Mouse (Mus musculus) lung, embryonic 16.5 days (tissue): ENCODE data around the gene Pls3. TPM values are rescaled to one million over a fixed set of nuclear protein-coding genes. Genes with fewer than 3 reads are reported as not detected.

Experiments used
- ATAC-seq: fragments of 200-750 bp; cut with Nextera tagmentation; 2 replicates; pipeline ENCODE4 v1.8.0; 2017; ENCODE audit warnings: low read depth, mild to moderate bottlenecking, moderate library complexity
- H3K27ac ChIP-seq: fragments of 300-500 bp; sonication (generic); 2 replicates; pipeline ENCODE4 v1.5.1; 2014; ENCODE audit warnings: mild to moderate bottlenecking, control low read depth, low read length
- H3K27me3 ChIP-seq: fragments of 300-500 bp; sonication (generic); 2 replicates; pipeline ENCODE4 v1.6.1; 2014; ENCODE audit warnings: low read depth, low read length, mixed read lengths; ENCODE audit not compliant: control insufficient read depth, insufficient read depth
- H3K36me3 ChIP-seq: fragments of 300-500 bp; sonication (generic); 2 replicates; pipeline ENCODE4 v1.6.1; 2014; ENCODE audit warnings: low read length; ENCODE audit not compliant: control insufficient read depth, insufficient read depth
- H3K4me1 ChIP-seq: fragments of 300-500 bp; sonication (generic); replicated peaks from 2 replicates; pipeline ENCODE4 v1.6.1; 2014; ENCODE audit warnings: low read length, mixed read lengths; ENCODE audit not compliant: control insufficient read depth, insufficient read depth
- H3K4me2 ChIP-seq: fragments of 300-500 bp; sonication (generic); 2 replicates; pipeline ENCODE4 v1.6.1; 2014; ENCODE audit warnings: low read depth, low read length, control low read depth
- H3K4me3 ChIP-seq: fragments of 300-500 bp; sonication (generic); 2 replicates; pipeline ENCODE4 v1.5.1; 2014; ENCODE audit warnings: mild to moderate bottlenecking, low read length, control low read depth
- H3K9ac ChIP-seq: fragments of 300-500 bp; sonication (generic); 2 replicates; pipeline ENCODE4 v1.6.1; 2014; ENCODE audit warnings: low read length, control low read depth
- H3K9me3 ChIP-seq: fragments of 300-500 bp; sonication (generic); 2 replicates; pipeline ENCODE4 v1.6.1; 2016; ENCODE audit warnings: low read length; ENCODE audit not compliant: control insufficient read depth
- WGBS: fragments of 180-500 bp; shearing (Covaris S2); extraction: QIAGEN DNeasy Blood & Tissue Kit; methylation state at CpG from one replicate; pipeline ENCODE4 v1.1.7; 2014; 5-methylcytosine and 5-hydroxymethylcytosine counted together
- polyA plus RNA-seq: library from polyadenylated mRNA; unstranded; fragments of >200 nt; fragmentation: Nextera tagmentation; extraction: Ambion mirVana; gene quantifications from 2 replicates; pipeline ENCODE4 v1.2.1, GENCODE M21; 2015

Gene Pls3
- polyA plus RNA-seq, 1 experiment from 2014 or later: 190 TPM

DNA sequence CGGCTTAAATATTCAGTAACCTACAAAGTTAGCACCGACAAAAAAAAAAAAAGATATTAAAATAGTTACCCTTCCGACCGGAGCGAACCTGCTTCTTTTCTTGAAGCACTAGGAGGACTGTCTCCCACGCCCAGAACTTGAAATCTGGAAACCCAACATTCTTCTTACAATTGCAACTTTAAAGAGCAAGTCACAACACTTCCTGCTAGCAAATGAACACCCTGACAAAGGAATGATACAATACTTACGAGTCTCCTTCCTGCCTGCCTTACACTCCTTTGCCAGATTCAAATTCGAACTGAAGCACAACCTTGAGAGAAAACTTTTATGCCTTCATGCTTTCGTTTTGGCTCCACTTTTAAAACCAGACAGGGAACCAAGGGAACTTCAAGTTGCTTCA, 32.1 kb downstream of the Pls3 start:
- Histone ChIP-seq H3K4me2 (peak overlapping the region; percentile 17; the same call in 1 of the 2 replicates), H3K27ac (peak overlapping the region; percentile 49), H3K4me1 (no peaks in the 10 kb centered on the region), H3K4me3 (no peak overlapping the region), H3K27me3 (no peaks in the 10 kb centered on the region; the same call in 1 of the 2 replicates), H3K9ac (no peak overlapping the region), H3K36me3 (no peaks in the 10 kb centered on the region), H3K9me3 (no peaks in the 10 kb centered on the region)
- no peak for ATAC-seq
- WGBS: 47% methylated on average over 9 of the region's 9 CpGs

DNA sequence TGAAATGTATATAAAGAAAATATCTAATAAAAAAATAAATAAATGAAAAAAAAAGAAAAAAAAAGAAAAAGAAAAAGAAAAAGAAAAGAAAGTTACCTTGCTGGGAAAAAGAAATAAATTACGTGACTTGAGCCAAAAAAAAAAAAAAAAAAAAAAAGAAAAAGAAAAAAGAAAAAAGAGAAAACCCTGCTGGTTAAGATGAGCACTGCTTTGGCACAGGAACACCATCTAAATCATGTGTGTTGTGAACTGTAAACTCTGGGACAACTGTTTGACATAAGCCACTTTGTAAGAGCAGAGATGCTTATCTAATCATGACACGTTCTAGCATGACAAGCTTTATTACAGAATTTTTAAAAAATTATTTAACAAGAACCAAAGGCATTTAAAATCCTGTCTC, 32.9 kb downstream of the Pls3 start:
- no peak for ATAC-seq

DNA sequence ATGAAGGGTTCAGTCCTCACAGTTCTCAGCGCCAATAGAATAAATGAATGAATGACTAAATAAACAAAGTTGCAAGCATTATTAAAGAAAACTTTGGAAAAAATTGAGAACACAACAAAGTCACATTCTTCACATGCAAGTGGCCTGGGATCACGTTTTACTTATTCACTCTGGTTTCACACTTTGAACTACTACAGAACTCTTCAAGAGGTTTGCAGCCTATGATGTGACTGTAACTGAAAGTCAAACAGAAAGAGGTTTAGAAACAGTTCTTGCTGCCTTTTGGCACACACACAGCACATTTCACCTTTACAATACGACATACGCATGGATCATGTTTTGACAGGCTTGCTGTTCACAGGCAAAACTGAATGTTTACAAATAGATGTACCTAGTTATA, 34.7 kb downstream of the Pls3 start:
- no peaks in the 10 kb centered on the region; the same call in 1 of the 2 replicates for H3K27me3 ChIP-seq
- 62% methylated on average over 4 of the region's 4 CpGs for WGBS
- no peak overlapping the region for H3K4me3 ChIP-seq
- no peak overlapping the region for H3K27ac ChIP-seq
- H3K9me3 ChIP-seq: no peaks in the 10 kb centered on the region
- no peak overlapping the region for H3K9ac ChIP-seq
- no peak overlapping the region for H3K4me2 ChIP-seq
- no peaks in the 10 kb centered on the region for H3K36me3 ChIP-seq
- ATAC-seq: 0 out of 2 replicates have a peak, but pooled peaks have one; percentile 20
- H3K4me1 ChIP-seq: no peaks in the 10 kb centered on the region

More for the DNA sequence above, 32.9 kb downstream of the Pls3 start:
- no peak overlapping the region for H3K4me2 ChIP-seq
- H3K9me3 ChIP-seq: no peaks in the 10 kb centered on the region
- H3K27ac ChIP-seq: no peak overlapping the region
- H3K4me1 ChIP-seq: no peaks in the 10 kb centered on the region
- H3K36me3 ChIP-seq: no peaks in the 10 kb centered on the region
- 45% methylated on average over 2 of the region's 2 CpGs for WGBS
- no peaks in the 10 kb centered on the region; the same call in 1 of the 2 replicates for H3K27me3 ChIP-seq
- H3K9ac ChIP-seq: no peak overlapping the region
- no peak overlapping the region for H3K4me3 ChIP-seq

DNA sequence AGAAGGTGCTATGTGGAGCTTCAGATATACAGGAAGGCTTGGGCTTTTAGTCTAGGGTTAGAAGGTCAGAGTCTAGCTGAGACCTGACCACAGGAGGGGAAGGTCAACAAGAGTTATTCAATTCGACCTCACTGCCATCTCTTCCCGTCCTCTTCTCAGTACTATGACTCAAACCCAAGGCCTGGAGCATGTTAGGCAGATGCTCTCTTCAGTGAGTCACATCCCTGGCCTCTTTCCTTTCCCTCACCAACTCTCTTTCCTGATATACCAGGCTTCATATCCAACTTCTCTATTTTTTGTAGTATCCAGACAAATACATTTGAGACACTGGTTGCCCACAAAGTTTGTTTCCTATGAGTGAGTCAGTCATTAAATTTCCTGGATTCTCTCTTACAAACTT, 40.1 kb downstream of the Pls3 start:
- Histone ChIP-seq H3K4me1 (no peaks in the 10 kb centered on the region), H3K9me3 (no peaks in the 10 kb centered on the region), H3K27ac (no peak overlapping the region), H3K9ac (no peak overlapping the region), H3K36me3 (no peaks in the 10 kb centered on the region), H3K27me3 (no peaks in the 10 kb centered on the region; the same call in 1 of the 2 replicates), H3K4me3 (no peak overlapping the region), H3K4me2 (no peak overlapping the region)
- WGBS: 50% methylated on average over 2 of the region's 2 CpGs
- no peak for ATAC-seq

DNA sequence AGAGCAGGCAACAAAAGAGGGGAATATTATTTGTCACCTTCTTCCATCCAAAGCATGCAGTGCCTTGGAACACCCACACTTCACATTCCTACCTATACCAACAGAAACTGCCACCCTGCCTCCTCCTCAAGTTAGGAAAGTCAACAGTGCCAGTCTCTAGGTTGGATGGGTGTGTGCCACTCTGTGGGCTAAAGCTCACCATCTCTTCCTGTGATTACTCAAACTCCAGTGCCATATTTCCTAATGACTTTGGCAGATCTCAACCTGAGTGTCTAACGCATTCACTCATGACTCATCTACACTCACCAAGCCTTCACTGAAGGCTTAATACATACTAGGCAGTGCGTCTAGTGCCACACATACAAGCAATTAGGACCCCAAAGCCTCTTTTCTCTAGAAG, 40.7 kb downstream of the Pls3 start:
- no peaks in the 10 kb centered on the region for H3K36me3 ChIP-seq
- peak; percentile 84 for ATAC-seq
- H3K27ac ChIP-seq: no peak overlapping the region
- H3K9me3 ChIP-seq: no peaks in the 10 kb centered on the region
- no peaks in the 10 kb centered on the region; the same call in 1 of the 2 replicates for H3K27me3 ChIP-seq
- no peaks in the 10 kb centered on the region for H3K4me1 ChIP-seq
- WGBS: 79% methylated on average over 2 of the region's 2 CpGs
- no peak overlapping the region for H3K4me3 ChIP-seq
- H3K4me2 ChIP-seq: no peak overlapping the region
- H3K9ac ChIP-seq: no peak overlapping the region

DNA sequence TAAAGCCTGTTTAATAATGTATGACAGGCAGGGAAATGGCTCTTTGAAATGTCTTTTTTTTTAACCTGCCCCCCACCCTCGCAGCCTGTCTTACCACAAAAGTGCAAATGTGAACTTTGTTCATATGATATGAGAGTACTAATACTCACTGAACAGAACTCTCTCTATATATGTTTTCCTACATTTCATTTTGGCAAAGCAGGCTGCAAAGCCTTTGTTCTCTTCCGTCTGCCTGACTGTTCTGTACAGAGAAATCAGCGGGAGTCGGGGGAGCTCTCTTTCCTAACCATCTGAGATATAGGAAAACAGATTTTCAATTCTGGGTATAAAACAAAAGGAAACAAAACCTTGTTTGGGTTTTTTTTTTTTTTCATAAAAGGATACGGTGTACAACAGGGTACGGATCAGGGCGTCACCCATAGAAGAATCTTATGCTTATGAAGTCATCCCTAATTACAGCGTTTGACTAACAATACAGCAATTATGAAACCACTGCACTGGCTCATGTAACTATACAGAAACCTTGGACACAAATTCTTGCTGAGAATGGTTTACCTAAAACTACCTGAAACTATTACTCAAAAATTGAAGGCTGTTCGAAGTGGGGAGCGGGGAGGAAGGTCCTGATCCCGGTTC, 41.9 kb downstream of the Pls3 start:
- no peaks in the 10 kb centered on the region; the same call in 1 of the 2 replicates for H3K27me3 ChIP-seq
- H3K27ac ChIP-seq: no peak overlapping the region
- no peaks in the 10 kb centered on the region for H3K4me1 ChIP-seq
- H3K4me2 ChIP-seq: no peak overlapping the region
- no peak for ATAC-seq
- no peaks in the 10 kb centered on the region for H3K9me3 ChIP-seq
- H3K36me3 ChIP-seq: no peaks in the 10 kb centered on the region
- WGBS: 71% methylated on average over 11 of the region's 11 CpGs
- no peak overlapping the region for H3K4me3 ChIP-seq
- no peak overlapping the region for H3K9ac ChIP-seq

DNA sequence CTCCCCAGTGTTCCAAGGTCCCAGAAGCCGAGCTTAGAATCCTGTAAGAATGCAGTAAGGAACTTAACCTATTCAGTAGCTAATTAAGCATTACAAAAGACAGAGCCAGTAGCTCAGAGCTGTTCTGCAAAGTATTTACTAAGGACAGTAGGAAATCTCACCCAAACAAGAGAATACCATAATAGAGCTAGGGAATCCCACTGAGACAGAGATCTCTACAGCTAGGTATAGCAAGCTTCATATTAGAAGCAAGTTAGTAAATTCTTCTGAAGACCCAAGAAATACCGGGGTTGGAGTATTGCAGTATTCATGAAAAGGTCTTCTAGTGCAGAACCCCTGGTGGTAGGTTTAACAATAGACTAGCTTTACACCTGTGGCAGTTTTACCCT, 45.1 kb downstream of the Pls3 start:
- no peak overlapping the region for H3K9ac ChIP-seq
- H3K4me2 ChIP-seq: no peak overlapping the region
- no peaks in the 10 kb centered on the region for H3K4me1 ChIP-seq
- 55% methylated on average over 2 of the region's 2 CpGs for WGBS
- H3K4me3 ChIP-seq: no peak overlapping the region
- H3K27ac ChIP-seq: peak overlapping the region; percentile 37; the same call in 1 of the 2 replicates
- no peak for ATAC-seq
- H3K36me3 ChIP-seq: no peaks in the 10 kb centered on the region
- no peaks in the 10 kb centered on the region for H3K9me3 ChIP-seq
- H3K27me3 ChIP-seq: no peaks in the 10 kb centered on the region; the same call in 1 of the 2 replicates

DNA sequence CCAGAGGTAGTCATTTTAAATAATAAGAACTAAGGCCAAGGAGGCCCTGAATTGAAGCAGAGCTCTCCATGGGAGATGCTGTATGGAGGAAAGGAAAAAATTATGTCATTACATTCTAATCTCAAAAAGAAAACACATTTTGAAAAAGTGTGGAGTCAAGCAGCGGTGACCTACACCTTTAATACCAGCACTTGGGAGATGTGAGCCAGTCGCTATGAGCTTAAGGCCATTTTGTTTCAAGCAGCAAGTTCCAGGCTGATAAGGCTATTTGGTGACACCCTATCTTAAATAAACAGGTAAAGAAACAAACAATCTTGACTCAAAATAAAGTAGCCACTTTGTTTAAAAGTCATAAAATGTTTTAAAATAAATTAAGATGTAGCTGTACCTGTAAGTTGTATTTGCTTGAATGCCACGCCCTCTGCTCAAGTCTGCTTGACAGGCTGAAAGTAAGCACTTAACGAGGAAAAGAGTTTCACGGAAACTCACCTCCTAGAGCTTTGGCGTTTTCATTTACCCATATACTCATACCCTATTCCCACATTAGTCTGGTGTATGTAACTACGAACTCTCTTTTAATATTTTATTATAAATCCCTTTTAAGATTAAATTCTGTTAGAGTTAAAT, 45.6 kb downstream of the Pls3 start:
- Histone ChIP-seq H3K27ac (peak overlapping the region; percentile 49), H3K4me2 (no peak overlapping the region), H3K4me3 (no peak overlapping the region), H3K9me3 (no peaks in the 10 kb centered on the region), H3K4me1 (no peaks in the 10 kb centered on the region), H3K27me3 (no peaks in the 10 kb centered on the region; the same call in 1 of the 2 replicates), H3K36me3 (0 out of 2 replicates have a peak, but pooled peaks cover 2% of the 10 kb centered on the region), H3K9ac (no peak overlapping the region)
- peak; percentile 67 for ATAC-seq
- 45% methylated on average over 7 of the region's 7 CpGs for WGBS

DNA sequence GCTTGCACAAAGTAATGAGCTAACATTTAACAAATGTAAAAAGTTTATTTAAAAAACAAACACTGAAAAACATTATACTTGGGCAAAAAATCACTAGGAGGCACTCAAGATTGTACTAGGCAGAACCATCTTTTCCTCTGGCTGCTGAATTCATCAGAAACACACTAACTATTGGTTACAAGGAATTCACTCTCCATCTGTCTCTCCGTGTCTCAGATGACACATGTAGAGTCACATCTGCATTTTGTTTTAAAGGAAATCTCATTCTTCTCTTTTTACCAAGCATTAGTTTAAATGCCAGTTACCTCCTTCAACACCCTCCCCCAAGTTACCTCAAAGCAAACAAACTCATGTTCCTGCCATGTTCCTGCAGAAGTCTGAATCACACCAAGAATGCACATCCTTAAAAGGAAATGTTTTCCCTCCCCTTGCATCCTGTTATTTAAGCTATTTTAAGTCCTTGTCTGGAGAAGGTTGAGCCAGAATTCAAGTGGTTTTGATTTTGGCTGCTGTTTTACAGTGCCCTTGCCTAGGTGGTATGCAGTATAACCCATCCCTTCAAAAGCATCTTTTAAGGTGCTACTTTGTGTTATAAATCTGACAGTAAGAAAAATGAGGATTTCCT, 56.2 kb downstream of the Pls3 start:
- Histone ChIP-seq H3K9ac (no peak overlapping the region), H3K9me3 (no peaks in the 10 kb centered on the region), H3K4me1 (no peaks in the 10 kb centered on the region), H3K36me3 (no peaks in the 10 kb centered on the region), H3K4me3 (no peak overlapping the region), H3K4me2 (no peak overlapping the region), H3K27ac (peak overlapping the region; percentile 43; the same call in 1 of the 2 replicates), H3K27me3 (no peaks in the 10 kb centered on the region)
- peak; percentile 64; the same call in 1 of the 2 replicates for ATAC-seq
- WGBS: 42% methylated on average over 1 of the region's 1 CpGs
